Mouse (Mus musculus) liver, postnatal 0 days (tissue): ENCODE data around the gene 5830473C10Rik.

Experiments used
- CTCF ChIP-seq: sonication (generic); IDR thresholded peaks from 2 replicates; pipeline ENCODE4 v1.5.1; 2016; ENCODE audit warnings: antibody characterized with exemption, low read depth
- EP300 ChIP-seq: IDR thresholded peaks from 2 replicates; pipeline ENCODE4 v1.6.1; 2016; ENCODE audit warnings: antibody characterized with exemption, low read depth, mild to moderate bottlenecking

DNA sequence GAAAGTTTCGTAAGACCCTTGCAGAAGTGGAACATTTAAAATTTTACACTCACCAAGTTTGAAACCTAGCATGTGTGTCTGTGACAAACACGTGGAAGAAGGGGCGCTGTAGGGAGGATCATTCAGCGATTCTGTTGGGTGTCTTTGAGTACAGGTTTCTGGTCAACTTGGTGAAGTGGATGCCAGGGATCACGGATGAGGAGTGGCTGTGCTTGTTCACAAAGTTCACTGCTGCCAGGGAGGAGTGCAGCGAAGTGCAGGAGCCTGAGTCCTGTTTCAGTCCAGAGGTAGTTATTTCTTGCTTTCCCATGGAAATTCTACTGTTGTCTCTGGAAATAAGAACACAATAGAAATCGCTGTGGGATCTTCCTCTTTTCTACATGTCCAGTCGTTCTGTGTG lies 9.7 kb upstream of the 5830473C10Rik start:
- no peak for TF ChIP-seq CTCF
- TF ChIP-seq EP300: no peak
